Mouse (Mus musculus): ENCODE measurements around the gene Arfgef2. TPM values are rescaled to one million over a fixed set of nuclear protein-coding genes. Genes with fewer than 3 reads are reported as not detected.

Gene Arfgef2
- total RNA-seq, 2 experiments from 2014 or later = 5.6 to 6.9 TPM

DNA sequence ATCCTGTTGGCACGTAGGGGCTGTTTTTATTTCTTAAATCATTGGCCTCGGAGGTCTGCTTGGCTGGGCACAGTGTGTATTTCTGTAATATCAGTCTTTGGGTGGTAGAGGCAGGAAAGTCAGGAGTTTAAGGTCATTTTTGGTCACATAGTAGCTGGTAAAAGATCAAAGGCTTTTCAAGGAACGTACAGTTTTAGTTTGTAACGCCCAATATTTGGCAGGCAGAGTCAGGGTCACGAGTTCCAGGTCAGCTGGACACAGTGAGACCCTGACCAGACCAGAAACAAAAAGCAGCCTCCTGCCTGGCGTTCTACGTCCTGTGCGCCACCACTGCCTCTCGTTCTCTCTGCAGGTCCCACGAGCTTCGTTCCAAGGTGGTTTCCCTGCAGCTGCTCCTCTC lies 45.3 kb downstream of the Arfgef2 start:
- no peak for ATAC-seq (replicated peaks; ENCODE audit: low FRiP score, poor library complexity, severe bottlenecking)

- ATAC-seq (replicated peaks; ENCODE audit: low FRiP score, poor library complexity, severe bottlenecking) = no peak
These were observed 46.9 kb downstream of the Arfgef2 start for GRCm38 (mm10) chr2:166852270-166852669.

DNA sequence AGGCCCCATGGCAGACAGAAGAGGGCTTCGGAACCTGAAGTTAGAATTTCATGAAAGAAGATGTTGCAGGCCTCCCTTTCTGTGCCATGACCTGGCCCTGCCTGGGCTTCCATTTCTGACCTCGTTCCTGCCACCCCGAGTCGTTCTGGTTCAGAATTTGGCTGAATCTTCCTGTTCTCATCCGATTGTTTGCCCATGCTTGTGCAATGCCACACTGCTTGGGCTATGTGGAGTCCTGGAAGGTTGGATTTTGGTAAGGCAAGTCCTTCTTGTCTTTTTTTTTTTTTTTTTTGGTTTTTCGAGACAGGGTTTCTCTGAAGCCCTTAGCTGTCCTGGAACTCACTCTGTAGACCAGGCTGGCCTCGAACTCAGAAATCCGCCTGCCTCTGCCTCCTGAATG lies 50.4 kb downstream of the Arfgef2 start:
- no peak for ATAC-seq (replicated peaks; ENCODE audit: low FRiP score, poor library complexity, severe bottlenecking)

DNA sequence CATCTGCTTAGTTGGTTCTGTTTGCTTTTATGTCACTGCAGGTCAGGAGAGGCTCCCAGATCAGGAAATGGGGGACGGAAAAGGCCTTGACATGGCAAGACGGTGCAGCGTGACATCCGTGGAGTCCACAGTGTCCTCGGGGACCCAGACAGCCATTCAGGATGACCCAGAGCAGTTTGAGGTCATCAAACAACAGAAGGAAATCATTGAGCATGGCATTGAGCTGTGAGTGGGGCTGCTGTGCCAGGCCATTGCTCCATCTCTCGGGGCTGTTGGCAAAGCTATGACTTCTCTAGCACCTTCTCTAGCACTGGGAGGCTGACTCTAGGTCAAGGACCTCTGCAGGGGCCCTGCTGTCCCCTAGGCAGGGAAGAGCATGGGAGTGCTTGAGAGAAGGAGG lies 51.0 kb downstream of the Arfgef2 start:
- ATAC-seq (replicated peaks; ENCODE audit: low FRiP score, poor library complexity, severe bottlenecking) = no peak

- peak; percentile 69; the same call in 1 of the 2 replicates for ATAC-seq (replicated peaks; ENCODE audit: low FRiP score, poor library complexity, severe bottlenecking)
These were observed 51.7 kb downstream of the Arfgef2 start for GRCm38 (mm10) chr2:166857118-166857517.

DNA sequence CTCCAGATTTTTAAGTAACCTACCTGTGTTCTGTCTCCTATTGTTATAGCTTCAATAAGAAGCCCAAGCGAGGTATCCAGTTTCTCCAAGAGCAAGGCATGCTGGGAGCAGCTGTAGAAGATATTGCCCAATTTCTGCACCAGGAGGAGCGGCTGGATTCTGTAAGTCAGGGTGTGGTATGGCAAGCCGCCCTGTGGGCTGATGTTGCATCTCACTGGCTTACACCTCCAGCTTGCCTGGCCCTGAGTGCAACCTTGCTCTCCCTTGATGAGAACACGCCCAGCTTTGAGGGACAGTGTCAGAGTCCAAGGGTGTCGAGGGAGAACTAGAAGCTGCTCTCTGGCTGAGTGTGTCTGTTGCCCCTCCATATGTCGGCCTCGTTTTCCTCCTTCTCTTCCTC lies 53.8 kb downstream of the Arfgef2 start:
- ATAC-seq (replicated peaks; ENCODE audit: low FRiP score, poor library complexity, severe bottlenecking) = no peak

- ATAC-seq (replicated peaks; ENCODE audit: low FRiP score, poor library complexity, severe bottlenecking) = no peak
These were observed 57.1 kb downstream of the Arfgef2 start for GRCm38 (mm10) chr2:166862505-166862904.

DNA sequence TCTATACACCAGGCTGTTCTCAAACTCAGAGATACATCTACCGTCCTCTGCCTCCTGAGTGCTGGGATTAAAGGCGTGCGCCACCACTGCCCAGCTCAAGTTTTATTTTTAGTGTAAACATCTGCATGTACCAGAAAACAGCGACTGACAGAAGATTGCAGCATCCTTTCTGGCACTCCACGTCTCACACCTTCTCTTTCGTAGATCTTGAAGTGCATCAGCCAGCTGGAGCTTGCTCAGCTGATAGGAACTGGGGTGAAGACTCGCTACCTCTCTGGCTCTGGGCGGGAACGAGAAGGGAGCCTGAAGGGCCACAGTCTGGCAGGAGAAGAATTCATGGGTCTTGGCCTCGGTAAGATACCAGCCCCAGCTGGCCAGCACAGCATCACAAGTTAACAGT lies 60.1 kb downstream of the Arfgef2 start:
- no peak for ATAC-seq (replicated peaks; ENCODE audit: low FRiP score, poor library complexity, severe bottlenecking)

DNA sequence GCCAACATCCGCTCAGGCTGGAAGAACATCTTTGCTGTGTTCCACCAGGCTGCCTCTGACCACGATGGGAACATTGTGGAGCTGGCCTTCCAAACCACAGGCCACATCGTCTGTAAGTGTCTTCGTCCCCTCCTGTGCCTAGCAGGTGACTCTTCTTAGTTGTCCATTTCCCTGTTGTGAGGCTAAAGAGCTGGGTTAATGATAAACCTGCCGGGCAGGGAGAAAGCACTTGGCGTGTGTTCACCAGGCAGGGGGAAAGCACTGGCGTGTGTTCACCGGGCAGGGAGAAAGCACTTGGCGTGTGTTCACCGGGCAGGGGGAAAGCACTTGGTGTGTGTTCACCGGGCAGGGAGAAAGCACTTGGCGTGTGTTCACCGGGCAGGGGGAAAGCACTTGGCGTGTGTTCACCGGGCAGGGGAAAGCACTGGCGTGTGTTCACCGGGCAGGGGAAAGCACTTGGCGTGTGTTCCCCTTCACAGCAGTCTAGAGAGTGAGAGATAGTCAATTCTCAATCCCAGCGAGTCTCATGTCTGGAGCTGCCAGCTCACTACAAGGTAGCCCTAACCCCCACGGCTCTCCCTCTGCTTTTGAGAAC lies 65.0 kb downstream of the Arfgef2 start:
- ATAC-seq (replicated peaks; ENCODE audit: low FRiP score, poor library complexity, severe bottlenecking) = no peak

DNA sequence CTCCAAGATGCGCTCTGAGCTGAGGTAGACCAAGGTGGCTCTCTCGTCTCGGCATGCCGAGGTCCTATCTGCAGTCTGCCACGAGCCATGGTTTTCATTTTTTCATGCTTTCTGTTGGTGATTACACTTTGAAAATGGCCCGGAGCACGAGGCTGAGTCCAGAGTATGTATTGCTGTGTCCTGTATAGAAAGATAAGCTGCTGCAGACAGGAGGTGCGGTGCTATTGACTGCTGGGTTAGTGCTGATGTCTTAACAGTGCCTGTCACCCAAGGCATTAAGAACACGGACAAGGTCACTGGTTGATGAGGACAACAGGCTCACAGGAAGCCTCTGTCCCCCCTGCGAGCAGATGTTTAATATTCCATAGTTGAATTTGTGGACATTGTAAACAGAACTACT lies 65.5 kb downstream of the Arfgef2 start:
- ATAC-seq (replicated peaks; ENCODE audit: low FRiP score, poor library complexity, severe bottlenecking) = no peak

DNA sequence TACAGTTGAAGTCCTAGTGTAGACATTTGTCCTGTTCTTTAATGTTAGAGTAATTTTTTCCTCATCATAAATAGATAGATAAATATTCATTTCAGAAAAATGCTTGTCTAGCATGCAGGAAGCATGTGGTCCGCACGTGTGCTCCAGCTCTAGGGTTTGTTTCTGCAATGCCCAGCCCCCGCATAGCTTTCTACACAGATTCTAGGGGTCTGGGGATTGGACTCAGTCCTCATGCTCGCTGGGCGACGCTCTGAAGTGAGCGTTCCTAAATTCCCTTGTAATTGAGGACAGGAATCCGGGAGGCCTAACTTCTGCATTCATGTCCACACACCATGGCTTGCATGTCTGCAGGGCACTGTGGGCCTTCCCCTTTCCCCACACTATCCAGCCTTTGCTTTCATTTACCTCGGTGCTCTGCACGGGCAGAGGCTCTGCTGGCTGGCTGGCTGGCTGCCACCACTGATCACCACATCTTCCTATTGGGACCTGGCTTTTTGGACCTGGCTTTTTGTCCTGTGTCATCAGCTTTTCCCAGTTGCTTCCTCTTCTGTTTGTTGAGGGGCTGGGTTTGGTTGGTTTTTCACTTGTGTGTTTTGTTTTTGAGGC lies 69.4 kb downstream of the Arfgef2 start:
- no peak for ATAC-seq (replicated peaks; ENCODE audit: low FRiP score, poor library complexity, severe bottlenecking)

- no peak for ATAC-seq (replicated peaks; ENCODE audit: low FRiP score, poor library complexity, severe bottlenecking)
These were observed 70.2 kb downstream of the Arfgef2 start for GRCm38 (mm10) chr2:166875561-166875960.

DNA sequence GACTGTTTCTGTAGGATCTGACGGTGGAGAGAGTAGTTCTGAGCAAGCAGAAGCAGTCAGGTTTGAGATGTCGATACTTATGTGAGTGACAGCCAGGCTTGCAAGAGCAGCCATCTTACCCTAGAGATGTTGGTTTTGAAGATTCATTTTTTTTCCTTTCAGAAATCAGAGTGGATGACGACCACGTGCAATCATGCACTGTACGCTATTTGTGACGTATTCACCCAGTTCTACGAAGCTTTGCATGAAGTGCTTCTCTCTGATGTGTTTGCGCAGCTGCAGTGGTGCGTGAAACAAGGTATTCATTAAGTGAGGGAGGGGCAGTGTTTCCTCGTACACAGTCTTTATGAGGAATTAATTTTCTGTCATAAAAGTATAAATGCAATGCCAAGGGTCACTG lies 70.9 kb downstream of the Arfgef2 start:
- no peak for ATAC-seq (replicated peaks; ENCODE audit: low FRiP score, poor library complexity, severe bottlenecking)

- no peak for ATAC-seq (replicated peaks; ENCODE audit: low FRiP score, poor library complexity, severe bottlenecking)
These were observed 79.7 kb downstream of the Arfgef2 start for GRCm38 (mm10) chr2:166885066-166885465.

DNA sequence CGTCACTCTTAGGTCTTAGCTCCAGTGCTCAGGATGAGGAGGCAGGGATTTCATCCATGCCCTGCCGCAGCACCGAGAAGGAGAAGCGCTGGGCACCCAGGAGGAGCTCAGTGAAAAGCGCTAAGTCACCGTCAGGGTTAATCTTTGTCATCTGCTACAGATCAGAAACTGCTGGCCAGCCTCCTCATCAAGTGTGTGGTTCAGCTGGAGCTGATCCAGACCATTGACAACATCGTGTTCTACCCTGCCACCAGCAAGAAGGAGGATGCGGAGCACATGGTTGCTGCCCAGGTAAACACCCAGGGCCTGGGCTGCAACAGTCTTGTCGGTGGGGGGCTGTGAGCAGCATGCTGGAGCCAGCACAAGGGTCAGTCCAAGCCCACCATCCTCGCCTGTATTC lies 80.2 kb downstream of the Arfgef2 start:
- ATAC-seq (replicated peaks; ENCODE audit: low FRiP score, poor library complexity, severe bottlenecking) = no peak

DNA sequence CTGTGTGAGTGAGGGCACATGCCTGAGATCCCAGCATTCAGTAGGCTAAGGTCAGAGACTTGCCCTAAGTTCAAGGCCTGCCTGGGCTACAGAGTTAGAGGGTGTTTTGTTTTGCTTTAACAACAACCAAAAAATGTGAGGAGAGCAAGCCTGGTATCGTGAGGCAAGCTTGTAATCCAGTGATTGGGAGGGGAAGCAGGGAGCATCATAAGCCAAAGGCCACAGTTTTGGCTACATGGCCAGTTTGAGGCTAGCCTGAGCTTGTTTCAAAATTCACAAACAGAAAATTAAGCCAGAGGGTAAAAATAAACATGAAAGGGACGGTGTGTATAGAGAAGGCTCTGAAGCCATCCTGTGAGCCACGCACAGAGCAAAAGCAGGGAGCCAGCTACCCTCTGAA lies 80.8 kb downstream of the Arfgef2 start:
- ATAC-seq (replicated peaks; ENCODE audit: low FRiP score, poor library complexity, severe bottlenecking) = no peak

DNA sequence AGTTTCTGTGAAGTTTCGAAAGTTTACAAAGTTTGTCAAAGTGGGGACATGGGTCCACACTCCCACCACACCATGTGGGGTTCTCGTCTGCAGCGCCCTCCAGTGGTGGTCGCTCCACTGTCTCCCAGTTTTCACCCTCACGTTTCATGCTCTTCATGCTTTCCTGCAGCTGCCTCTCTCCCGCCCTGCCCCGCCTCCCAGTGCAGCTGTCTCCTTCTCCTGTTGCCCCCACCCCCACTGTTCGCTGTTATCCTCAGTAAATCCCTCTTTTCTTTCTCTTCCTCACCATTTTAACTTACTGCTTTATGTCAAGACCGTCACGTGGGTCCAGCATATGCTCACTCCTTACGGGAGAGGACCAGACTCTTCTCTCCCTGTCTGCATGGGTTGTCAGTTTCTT lies 82.4 kb downstream of the Arfgef2 start:
- no peak for ATAC-seq (replicated peaks; ENCODE audit: low FRiP score, poor library complexity, severe bottlenecking)

DNA sequence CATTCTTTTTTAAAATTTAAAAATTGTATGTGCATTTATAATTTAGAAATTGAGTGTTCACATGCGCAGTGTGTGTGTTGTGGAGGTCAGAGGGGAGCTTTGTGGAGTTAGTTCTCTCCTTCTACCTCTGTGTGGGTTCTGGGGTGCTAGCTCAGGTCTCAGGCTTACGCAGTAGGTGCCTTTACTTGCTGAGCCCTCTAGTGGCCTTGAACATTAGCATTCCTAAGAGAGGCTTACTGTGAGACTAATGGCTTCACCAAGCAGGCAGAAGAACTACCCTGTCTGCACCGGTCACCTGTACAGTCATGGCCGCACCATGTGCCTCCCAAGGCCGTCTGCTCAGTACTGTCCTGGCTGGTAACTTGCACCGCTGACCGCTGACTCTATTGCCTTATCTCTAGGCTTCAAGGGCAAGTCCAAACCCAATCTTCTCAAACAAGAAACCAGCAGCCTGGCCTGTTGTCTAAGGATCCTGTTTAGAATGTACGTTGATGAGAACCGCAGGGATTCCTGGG lies 86.0 kb downstream of the Arfgef2 start:
- no peak for ATAC-seq (replicated peaks; ENCODE audit: low FRiP score, poor library complexity, severe bottlenecking)

- ATAC-seq (replicated peaks; ENCODE audit: low FRiP score, poor library complexity, severe bottlenecking) = no peak
These were observed 86.8 kb downstream of the Arfgef2 start for GRCm38 (mm10) chr2:166892158-166892680.

GRCm38 (mm10) chr2:166893036-166893435 lies 87.6 kb downstream of the Arfgef2 start:
- no peak for ATAC-seq (replicated peaks; ENCODE audit: low FRiP score, poor library complexity, severe bottlenecking)

DNA sequence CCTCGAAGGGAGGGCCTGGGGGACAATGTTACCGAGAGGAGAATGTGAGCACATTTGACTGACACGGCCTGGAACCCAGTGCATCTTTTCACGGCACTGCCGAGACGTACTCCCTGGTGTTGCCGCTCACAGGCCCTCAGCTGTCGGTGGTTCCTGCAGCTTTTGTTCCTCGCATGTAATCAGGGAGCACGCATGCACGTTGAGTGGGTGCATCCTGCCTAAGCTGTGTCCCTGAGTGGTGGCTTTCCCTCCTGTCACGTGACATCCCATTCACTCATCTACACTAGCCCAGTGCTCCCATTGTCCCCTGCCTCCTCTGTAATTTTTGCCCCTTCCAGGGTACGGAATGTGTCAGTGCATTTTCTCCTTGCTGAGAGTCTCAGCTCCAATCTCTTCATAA lies 91.0 kb downstream of the Arfgef2 start:
- ATAC-seq (replicated peaks; ENCODE audit: low FRiP score, poor library complexity, severe bottlenecking) = no peak

GRCm38 (mm10) chr2:166896974-166897373 lies 91.6 kb downstream of the Arfgef2 start:
- no peak for ATAC-seq (replicated peaks; ENCODE audit: low FRiP score, poor library complexity, severe bottlenecking)

Data from erythroblast, adult 5-6 weeks (primary cell).